Mouse (Mus musculus): ENCODE measurements around the gene Arl6ip1. TPM values are rescaled to one million over a fixed set of nuclear protein-coding genes. Genes with fewer than 3 reads are reported as not detected.
"Not testable (repeated sequence)": the region's sequence is repeated elsewhere in the genome, so short reads cannot be mapped to it uniquely, and the experiment has no call there.

The Arl6ip1 gene
- 509 and 609 TPM in 2 replicates for polyA plus RNA-seq (2015; fragmentation: Nextera tagmentation; extraction: Ambion mirVana)

DNA sequence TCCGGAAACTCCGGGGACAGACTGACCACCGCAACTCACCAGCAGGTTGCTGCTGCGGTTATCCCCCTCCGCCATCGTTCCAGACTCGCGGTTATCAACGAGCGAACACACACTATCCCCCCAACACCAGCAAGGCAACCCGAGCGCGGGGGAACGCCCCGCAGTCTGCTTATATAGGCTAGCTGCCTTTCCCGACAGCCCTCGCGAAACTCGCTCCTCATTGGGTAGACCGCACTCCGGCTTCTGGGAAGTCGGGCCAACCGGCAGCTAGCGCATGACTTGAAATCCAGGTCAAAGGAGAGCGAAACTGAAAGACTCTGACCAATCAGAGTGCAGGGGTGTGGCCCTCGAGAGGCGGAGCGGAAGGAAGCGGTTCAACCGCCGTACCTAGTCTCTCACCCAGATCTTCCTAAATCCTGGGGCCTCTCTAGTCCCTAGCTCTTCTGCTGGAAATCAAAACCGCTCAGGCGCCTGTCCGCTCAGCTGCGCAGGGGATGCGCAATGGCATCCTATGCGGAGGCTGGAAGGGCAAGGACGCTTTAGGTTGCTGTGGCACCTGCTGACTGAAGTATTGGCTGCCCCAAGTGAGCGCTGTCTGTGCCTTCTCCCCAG is at the start of gene Arl6ip1:
Gene Arl6ip1, minus strand, starts transcription at position 233 of the 612 bp plus-strand sequence.
- no peaks in the 10 kb centered on the region for H3K9me3 ChIP-seq
- ATAC-seq, result peak; percentile 99
- H3K4me3 ChIP-seq (replicated peaks), result peak within 1 kb of the TSS; percentile 91
- H3K4me1 ChIP-seq (replicated peaks), result peaks cover 37% of the 10 kb centered on the region
- H3K9ac ChIP-seq (replicated peaks), result peak within 1 kb of the TSS; percentile 88
- H3K27me3 ChIP-seq, result no peaks in the 10 kb centered on the region
- peaks cover 17% of the 10 kb centered on the region for H3K36me3 ChIP-seq
- H3K27ac ChIP-seq, result peak within 1 kb of the TSS; percentile 90
- peak within 1 kb of the TSS; percentile 77 for H3K4me2 ChIP-seq (replicated peaks)
- WGBS, result under 1% methylated on average over 39 of the region's 39 CpGs

GRCm38 (mm10) chr7:118175821-118176355 is 46.4 kb upstream of the Arl6ip1 start:
- no peaks in the 10 kb centered on the region for H3K4me1 ChIP-seq (replicated peaks)
- no peak overlapping the region for H3K4me3 ChIP-seq (replicated peaks)
- H3K27ac ChIP-seq, result no peak overlapping the region
- no peak overlapping the region for H3K4me2 ChIP-seq (replicated peaks)
- H3K27me3 ChIP-seq, result no peaks in the 10 kb centered on the region
- no peaks in the 10 kb centered on the region for H3K9me3 ChIP-seq
- no peak overlapping the region for H3K9ac ChIP-seq (replicated peaks)
- 91% methylated on average over 1 of the region's 1 CpGs for WGBS
- peaks cover 60% of the 10 kb centered on the region for H3K36me3 ChIP-seq
- ATAC-seq, result no peak

- not testable (repeated sequence) for H3K9ac ChIP-seq (replicated peaks); H3K4me1 ChIP-seq (replicated peaks); H3K27me3 ChIP-seq; H3K4me3 ChIP-seq (replicated peaks); H3K4me2 ChIP-seq (replicated peaks); ATAC-seq; H3K27ac ChIP-seq; H3K9me3 ChIP-seq
- WGBS, result 93% methylated on average over 2 of the region's 2 CpGs
- H3K36me3 ChIP-seq, result peaks cover 77% of the 10 kb centered on the region
Observed at GRCm38 (mm10) chr7:118170125-118170524, 40.7 kb upstream of the Arl6ip1 start.

DNA sequence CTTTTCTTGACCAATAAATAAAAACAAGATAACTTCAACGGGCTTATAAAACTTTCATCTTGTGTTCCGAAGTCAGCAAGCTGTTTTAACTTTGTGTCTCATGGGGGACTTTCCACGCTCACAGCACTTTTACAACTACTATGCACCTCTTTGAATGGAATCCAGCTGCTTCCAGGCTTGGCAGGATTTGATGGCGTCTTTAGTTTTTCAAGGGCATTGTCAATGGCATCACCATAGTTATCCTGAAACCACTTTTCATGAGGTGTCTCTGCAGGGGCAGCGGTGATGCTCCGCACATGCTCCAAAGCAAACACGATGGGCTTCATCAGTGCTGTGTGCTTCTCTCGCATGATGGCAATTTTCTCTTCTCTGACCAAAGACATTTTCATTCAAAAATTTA is 33.5 kb upstream of the Arl6ip1 start:
- peaks cover 52% of the 10 kb centered on the region for H3K36me3 ChIP-seq
- H3K27ac ChIP-seq, result no peak overlapping the region
- H3K4me2 ChIP-seq (replicated peaks), result no peak overlapping the region
- H3K9ac ChIP-seq (replicated peaks), result no peak overlapping the region
- no peaks in the 10 kb centered on the region for H3K9me3 ChIP-seq
- no peak overlapping the region for H3K4me3 ChIP-seq (replicated peaks)
- WGBS, result 94% methylated on average over 8 of the region's 8 CpGs
- ATAC-seq, result no peak
- no peaks in the 10 kb centered on the region for H3K4me1 ChIP-seq (replicated peaks)
- no peaks in the 10 kb centered on the region for H3K27me3 ChIP-seq

DNA sequence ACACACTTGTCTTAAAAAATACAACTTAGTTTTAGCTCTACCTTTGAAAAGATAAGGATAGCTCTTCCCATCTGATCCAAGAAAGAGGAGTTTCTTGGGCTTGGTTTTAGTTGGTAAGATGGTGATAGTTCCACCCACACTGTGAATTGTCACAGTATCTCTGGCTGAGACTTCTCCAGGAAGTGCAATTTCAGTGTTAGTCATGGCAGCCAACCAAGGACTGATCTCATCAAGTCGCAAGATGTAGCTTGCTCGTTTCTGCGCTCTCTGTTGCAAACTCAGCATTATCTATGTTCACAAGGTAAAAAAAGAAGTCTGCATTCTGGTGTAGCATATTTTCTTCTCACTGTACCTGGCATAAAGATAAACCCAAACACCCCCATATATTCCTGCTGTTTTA is 30.7 kb upstream of the Arl6ip1 start:
- no peak overlapping the region for H3K9ac ChIP-seq (replicated peaks)
- H3K9me3 ChIP-seq, result no peaks in the 10 kb centered on the region
- no peak for ATAC-seq
- H3K4me2 ChIP-seq (replicated peaks), result no peak overlapping the region
- no peaks in the 10 kb centered on the region for H3K4me1 ChIP-seq (replicated peaks)
- H3K27me3 ChIP-seq, result no peaks in the 10 kb centered on the region
- H3K27ac ChIP-seq, result no peak overlapping the region
- no peak overlapping the region for H3K4me3 ChIP-seq (replicated peaks)
- 93% methylated on average over 3 of the region's 3 CpGs for WGBS
- peaks cover 54% of the 10 kb centered on the region for H3K36me3 ChIP-seq

- Histone ChIP-seq H3K9ac (replicated peaks) (no peak overlapping the region), H3K4me2 (replicated peaks) (no peak overlapping the region), H3K27ac (no peak overlapping the region), H3K9me3 (no peaks in the 10 kb centered on the region), H3K36me3 (peaks cover 76% of the 10 kb centered on the region), H3K4me1 (replicated peaks) (no peaks in the 10 kb centered on the region), H3K27me3 (no peaks in the 10 kb centered on the region), H3K4me3 (replicated peaks) (no peak overlapping the region)
- no peak for ATAC-seq
- 94% methylated on average over 7 of the region's 7 CpGs for WGBS
Observed at GRCm38 (mm10) chr7:118156461-118156860, 27.0 kb upstream of the Arl6ip1 start.

- WGBS, result 93% methylated on average over 6 of the region's 6 CpGs
- peaks cover 74% of the 10 kb centered on the region for H3K36me3 ChIP-seq
Observed at GRCm38 (mm10) chr7:118154150-118154549, 24.7 kb upstream of the Arl6ip1 start.

GRCm38 (mm10) chr7:118143602-118144001 is 14.1 kb upstream of the Arl6ip1 start:
- peaks cover 70% of the 10 kb centered on the region for H3K36me3 ChIP-seq
- ATAC-seq, result no peak
- no peaks in the 10 kb centered on the region for H3K27me3 ChIP-seq

More at GRCm38 (mm10) chr7:118154150-118154549, 24.7 kb upstream of the Arl6ip1 start:
- no peak for ATAC-seq
- Histone ChIP-seq H3K4me1 (replicated peaks) (no peaks in the 10 kb centered on the region), H3K4me2 (replicated peaks) (no peak overlapping the region), H3K9me3 (no peaks in the 10 kb centered on the region), H3K27me3 (no peaks in the 10 kb centered on the region), H3K27ac (no peak overlapping the region), H3K4me3 (replicated peaks) (no peak overlapping the region), H3K9ac (replicated peaks) (no peak overlapping the region)

DNA sequence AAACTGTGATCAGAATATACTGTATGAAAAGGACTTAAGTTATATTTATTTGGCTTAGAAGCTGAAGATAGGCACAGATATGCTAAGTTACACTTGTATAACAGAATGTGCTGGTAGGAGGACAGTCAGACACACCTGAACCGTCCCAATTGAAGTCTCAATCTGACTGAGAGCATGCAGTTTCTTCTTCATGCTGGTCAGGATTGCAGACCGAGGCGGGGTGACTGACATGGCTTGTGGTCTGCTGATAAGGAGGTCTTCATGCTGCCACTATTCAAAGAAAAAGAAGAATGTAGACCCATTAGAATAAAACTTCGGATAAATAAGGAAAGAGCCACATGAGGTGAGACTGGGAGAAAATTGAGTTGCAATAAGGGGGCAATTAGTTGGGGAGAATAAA is 13.7 kb upstream of the Arl6ip1 start:
- Histone ChIP-seq H3K9me3 (no peaks in the 10 kb centered on the region), H3K36me3 (peaks cover 68% of the 10 kb centered on the region), H3K27me3 (no peaks in the 10 kb centered on the region), H3K4me2 (replicated peaks) (no peak overlapping the region), H3K4me3 (replicated peaks) (no peak overlapping the region), H3K27ac (no peak overlapping the region), H3K9ac (replicated peaks) (no peak overlapping the region), H3K4me1 (replicated peaks) (no peaks in the 10 kb centered on the region)
- 97% methylated on average over 4 of the region's 4 CpGs for WGBS
- no peak for ATAC-seq

More at GRCm38 (mm10) chr7:118143602-118144001, 14.1 kb upstream of the Arl6ip1 start:
- no peak overlapping the region for H3K4me3 ChIP-seq (replicated peaks)
- 70% methylated on average over 3 of the region's 3 CpGs for WGBS
- no peak overlapping the region for H3K9ac ChIP-seq (replicated peaks)
- no peak overlapping the region for H3K4me2 ChIP-seq (replicated peaks)
- no peaks in the 10 kb centered on the region for H3K9me3 ChIP-seq
- no peak overlapping the region for H3K27ac ChIP-seq
- no peaks in the 10 kb centered on the region for H3K4me1 ChIP-seq (replicated peaks)

GRCm38 (mm10) chr7:118141271-118141670 is 11.8 kb upstream of the Arl6ip1 start:
- H3K4me3 ChIP-seq (replicated peaks), result no peak overlapping the region
- no peaks in the 10 kb centered on the region for H3K9me3 ChIP-seq
- H3K4me2 ChIP-seq (replicated peaks), result no peak overlapping the region
- no peaks in the 10 kb centered on the region for H3K4me1 ChIP-seq (replicated peaks)
- 91% methylated on average over 7 of the region's 7 CpGs for WGBS
- H3K36me3 ChIP-seq, result peaks cover 73% of the 10 kb centered on the region
- ATAC-seq, result no peak
- H3K9ac ChIP-seq (replicated peaks), result no peak overlapping the region
- no peaks in the 10 kb centered on the region for H3K27me3 ChIP-seq
- no peak overlapping the region for H3K27ac ChIP-seq

DNA sequence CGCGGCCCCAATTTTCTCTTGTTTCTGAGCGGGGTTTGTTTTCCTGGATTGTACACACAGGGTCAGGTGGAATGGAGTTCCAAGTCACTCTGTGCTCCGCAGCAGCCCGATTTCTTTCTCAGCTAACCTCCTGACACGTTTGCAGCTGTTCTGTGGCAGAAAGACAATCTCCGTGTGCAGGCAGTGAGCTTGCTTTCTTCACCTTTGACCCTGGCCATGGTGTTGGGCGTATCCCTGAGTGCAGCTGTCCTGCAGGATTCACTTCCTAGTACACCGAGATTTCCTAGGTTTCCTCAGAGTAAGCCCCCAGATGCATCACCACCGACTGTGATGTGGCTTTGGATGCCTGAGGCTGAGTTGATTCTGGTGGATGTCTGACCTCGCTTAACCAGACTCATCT is 5.7 kb upstream of the Arl6ip1 start:
- no peak overlapping the region for H3K4me3 ChIP-seq (replicated peaks)
- H3K4me2 ChIP-seq (replicated peaks), result no peak overlapping the region
- no peaks in the 10 kb centered on the region for H3K27me3 ChIP-seq
- H3K4me1 ChIP-seq (replicated peaks), result peaks cover 4% of the 10 kb centered on the region; the same call in 1 of the 2 replicates
- no peak overlapping the region for H3K9ac ChIP-seq (replicated peaks)
- H3K36me3 ChIP-seq, result peaks cover 49% of the 10 kb centered on the region
- no peaks in the 10 kb centered on the region for H3K9me3 ChIP-seq
- WGBS, result 82% methylated on average over 11 of the region's 11 CpGs
- H3K27ac ChIP-seq, result no peak overlapping the region
- no peak for ATAC-seq

DNA sequence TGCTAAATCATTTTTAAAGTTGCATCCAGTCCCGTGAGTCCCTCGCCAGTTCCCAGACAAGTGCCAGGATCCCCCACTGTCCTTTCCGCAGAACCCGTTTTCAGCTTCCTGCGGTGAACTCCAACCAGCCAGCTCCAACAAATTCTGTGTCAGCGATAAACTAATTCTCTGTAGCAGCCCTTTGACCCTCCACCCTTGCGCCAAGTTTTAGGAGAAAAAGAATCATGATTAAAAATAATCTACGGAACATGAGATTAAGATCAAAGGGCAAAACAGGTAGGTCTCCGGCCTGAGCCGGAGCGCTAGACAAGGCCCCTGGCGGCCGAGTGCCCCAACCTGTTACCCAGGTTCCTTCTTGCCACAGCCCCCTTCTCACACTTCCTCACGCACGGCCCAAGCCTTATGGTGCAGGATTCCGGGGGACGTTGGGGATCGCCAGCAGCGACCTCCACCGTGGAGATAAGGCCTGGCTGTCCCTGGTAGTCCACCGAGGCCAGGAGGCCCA is 485 bp downstream of the Arl6ip1 start:
- Histone ChIP-seq H3K36me3 (peaks cover 20% of the 10 kb centered on the region), H3K27ac (peak overlapping the region; percentile 90), H3K4me1 (replicated peaks) (peaks cover 37% of the 10 kb centered on the region), H3K27me3 (no peaks in the 10 kb centered on the region), H3K9ac (replicated peaks) (peak overlapping the region; percentile 88), H3K9me3 (no peaks in the 10 kb centered on the region), H3K4me3 (replicated peaks) (peak overlapping the region; percentile 91), H3K4me2 (replicated peaks) (peak overlapping the region; percentile 77)
- 0% methylated on average over 21 of the region's 21 CpGs for WGBS
- peak; percentile 90 for ATAC-seq
